Comparison of ENCODE assay signal across 8 mouse cellular contexts in genomic region chrX:7947900-7948492, GRCm38 (mm10). TPM values are rescaled to one million over a fixed set of nuclear protein-coding genes. Genes with fewer than 3 reads are reported as not detected.
A peak's percentile ranks its signal among the peaks of the same experiment; 100 is the strongest.
DNase-seq lines count a peak whose midpoint lies in the region; ATAC-seq and TF ChIP-seq lines count a peak whose summit lies in the region.

No protein-coding gene starts in this region.

- 14% methylated on average over 38 of the region's 38 CpGs for WGBS in forebrain, embryonic 12.5 days
- 16% methylated on average over 38 of the region's 38 CpGs for WGBS in heart, postnatal 0 days
- WGBS in liver, embryonic 16.5 days (ENCODE audit: insufficient replicate concordance), result 20% methylated on average over 38 of the region's 38 CpGs
- 18% methylated on average over 38 of the region's 38 CpGs for WGBS in neural tube, embryonic 13.5 days

- no peak for TF ChIP-seq CTCF in E14TG2a.4 (conservative IDR thresholded peaks at IDR 0.05; ENCODE audit: low read length)
- TF ChIP-seq CTCF in heart, postnatal 0 days (IDR thresholded peaks at IDR 0.05; ENCODE audit: low read depth), result no peak
- no peak for TF ChIP-seq CTCF in testis, adult 2 months (IDR thresholded peaks at IDR 0.05; ENCODE audit: control insufficient read depth, insufficient read depth, insufficient replicate concordance, low read depth, low read length)

- peak; percentile 86 for DNase-seq in c-Kit-positive CD71-positive TER-119-positive erythroid progenitor cells, embryonic 14.5 days (ENCODE audit: low spot score)
- DNase-seq in heart, postnatal 0 days (ENCODE audit: low spot score), result peak; percentile 89
- DNase-seq in kidney, postnatal 4 days, result peak; percentile 93 to 95

- H3K9ac ChIP-seq in forebrain, embryonic 12.5 days, result no peak overlapping the region
- H3K9ac ChIP-seq in heart, postnatal 0 days (replicated peaks; ENCODE audit: low read depth, low read length), result no peak overlapping the region; the same call in 1 of the 2 replicates
- peak overlapping the region; percentile 8; the same call in 1 of the 2 replicates for H3K9ac ChIP-seq in liver, embryonic 16.5 days (ENCODE audit: low read depth, low read length)
- peak overlapping the region; percentile 60 for H3K9ac ChIP-seq in neural tube, embryonic 13.5 days

- H3K27ac ChIP-seq in forebrain, embryonic 12.5 days, result no peak overlapping the region
- H3K27ac ChIP-seq in heart, postnatal 0 days (ENCODE audit: low read depth), result peak overlapping the region; percentile 81
- no peak overlapping the region for H3K27ac ChIP-seq in liver, embryonic 16.5 days (ENCODE audit: low read length)
- peak overlapping the region; percentile 49; the same call in 1 of the 2 replicates for H3K27ac ChIP-seq in neural tube, embryonic 13.5 days (replicated peaks)
- peak overlapping the region; percentile 65 for H3K27ac ChIP-seq in testis, adult 2 months (ENCODE audit: control insufficient read depth, insufficient read depth, low read depth, low read length)

- peak; percentile 99; the same call in 1 of the 2 replicates for ATAC-seq in forebrain, embryonic 12.5 days (ENCODE audit: low FRiP score)
- ATAC-seq in heart, postnatal 0 days (ENCODE audit: insufficient read depth, low read depth), result peak; percentile 97
- peak; percentile 98 for ATAC-seq in liver, embryonic 16.5 days (ENCODE audit: low read depth)
- ATAC-seq in neural tube, embryonic 13.5 days (ENCODE audit: low read depth), result peak; percentile 99

- H3K27me3 ChIP-seq in E14TG2a.4 (ENCODE audit: insufficient read depth, low read length), result no peaks in the 10 kb centered on the region
- no peaks in the 10 kb centered on the region for H3K27me3 ChIP-seq in forebrain, embryonic 12.5 days
- no peaks in the 10 kb centered on the region for H3K27me3 ChIP-seq in heart, postnatal 0 days (ENCODE audit: control insufficient read depth, insufficient read depth, low read length)
- H3K27me3 ChIP-seq in liver, embryonic 16.5 days (ENCODE audit: control insufficient read depth, insufficient read depth, low read depth, low read length), result no peaks in the 10 kb centered on the region
- no peaks in the 10 kb centered on the region for H3K27me3 ChIP-seq in neural tube, embryonic 13.5 days
- H3K27me3 ChIP-seq in testis, adult 2 months (ENCODE audit: control insufficient read depth, insufficient read depth, low read length), result no peaks in the 10 kb centered on the region

- H3K9me3 ChIP-seq in E14TG2a.4 (ENCODE audit: low read length), result no peaks in the 10 kb centered on the region
- H3K9me3 ChIP-seq in forebrain, embryonic 12.5 days, result no peaks in the 10 kb centered on the region
- H3K9me3 ChIP-seq in heart, postnatal 0 days (replicated peaks; ENCODE audit: control insufficient read depth, low read length), result no peaks in the 10 kb centered on the region
- H3K9me3 ChIP-seq in liver, embryonic 16.5 days (replicated peaks; ENCODE audit: control insufficient read depth, low read length), result no peaks in the 10 kb centered on the region
- H3K9me3 ChIP-seq in neural tube, embryonic 13.5 days, result no peaks in the 10 kb centered on the region

- H3K4me2 ChIP-seq in forebrain, embryonic 12.5 days, result peak overlapping the region; percentile 60
- H3K4me2 ChIP-seq in heart, postnatal 0 days (ENCODE audit: low read depth, low read length), result peak overlapping the region; percentile 64
- H3K4me2 ChIP-seq in liver, embryonic 16.5 days (ENCODE audit: low read depth, low read length), result peak overlapping the region; percentile 74
- H3K4me2 ChIP-seq in neural tube, embryonic 13.5 days, result peak overlapping the region; percentile 52

- no peak for TF ChIP-seq EP300 in heart, postnatal 0 days (IDR thresholded peaks at IDR 0.05; ENCODE audit: low read depth)

- H3K4me3 ChIP-seq in E14TG2a.4 (replicated peaks; ENCODE audit: low read length), result peak overlapping the region; percentile 77
- H3K4me3 ChIP-seq in forebrain, embryonic 12.5 days (replicated peaks), result peak overlapping the region; percentile 46
- H3K4me3 ChIP-seq in heart, postnatal 0 days (ENCODE audit: low read depth, low read length), result peak overlapping the region; percentile 60
- H3K4me3 ChIP-seq in liver, embryonic 16.5 days (ENCODE audit: low read depth, low read length), result peak overlapping the region; percentile 68
- peak overlapping the region; percentile 48 for H3K4me3 ChIP-seq in neural tube, embryonic 13.5 days
- peak overlapping the region; percentile 85 for H3K4me3 ChIP-seq in testis, adult 2 months (ENCODE audit: control insufficient read depth, low read depth, low read length)

- TF ChIP-seq POLR2A in testis, adult 2 months (IDR thresholded peaks at IDR 0.05; ENCODE audit: control insufficient read depth, low read depth, low read length), result no peak; the same call in 1 of the 2 replicates

- peaks cover 35% of the 10 kb centered on the region for H3K36me3 ChIP-seq in E14TG2a.4 (ENCODE audit: insufficient read depth, low read length)
- no peaks in the 10 kb centered on the region for H3K36me3 ChIP-seq in forebrain, embryonic 12.5 days (replicated peaks)
- H3K36me3 ChIP-seq in heart, postnatal 0 days (replicated peaks; ENCODE audit: control insufficient read depth, insufficient read depth, low read length), result no peaks in the 10 kb centered on the region
- H3K36me3 ChIP-seq in liver, embryonic 16.5 days (ENCODE audit: control insufficient read depth, insufficient read depth), result no peaks in the 10 kb centered on the region
- H3K36me3 ChIP-seq in neural tube, embryonic 13.5 days, result 0 out of 2 replicates have a peak, but pooled peaks cover 3% of the 10 kb centered on the region
- no peaks in the 10 kb centered on the region for H3K36me3 ChIP-seq in testis, adult 2 months (ENCODE audit: control insufficient read depth, insufficient read depth, low read length)

- peaks cover 66% of the 10 kb centered on the region for H3K4me1 ChIP-seq in E14TG2a.4 (replicated peaks; ENCODE audit: low read depth, low read length)
- H3K4me1 ChIP-seq in forebrain, embryonic 12.5 days, result peaks cover 5% of the 10 kb centered on the region
- no peaks in the 10 kb centered on the region for H3K4me1 ChIP-seq in heart, postnatal 0 days (ENCODE audit: control insufficient read depth, insufficient read depth)
- H3K4me1 ChIP-seq in liver, embryonic 16.5 days (ENCODE audit: control insufficient read depth, low read depth, low read length), result peaks cover 5% of the 10 kb centered on the region
- H3K4me1 ChIP-seq in neural tube, embryonic 13.5 days (replicated peaks), result no peaks in the 10 kb centered on the region
- peaks cover 9% of the 10 kb centered on the region for H3K4me1 ChIP-seq in testis, adult 2 months (ENCODE audit: control insufficient read depth, insufficient read depth, low read length)

RNA-seq across cellular contexts. Expression of gene Hdac6, which starts 0.3 kb away (rescaled TPM):
- polyA plus RNA-seq in forebrain, embryonic 12.5 days (2016; fragmentation: Nextera tagmentation; extraction: Ambion mirVana), result 81.5 and 85.6 TPM in 2 replicates
- total RNA-seq in heart, postnatal 0 days (2014; rRNA removed; ENCODE audit: low replicate concordance), result 28.6 and 37.2 TPM in 2 replicates
- polyA plus RNA-seq in heart, postnatal 0 days (2015; fragmentation: Nextera tagmentation; extraction: Ambion mirVana), result 16.2 and 18.4 TPM in 2 replicates
- 11.5 and 12.1 TPM in 2 replicates for polyA plus RNA-seq in liver, embryonic 16.5 days (2015; fragmentation: Nextera tagmentation; extraction: Ambion mirVana)
- polyA plus RNA-seq in neural tube, embryonic 13.5 days (2015; fragmentation: Nextera tagmentation; extraction: Ambion mirVana), result 52.2 and 53.4 TPM in 2 replicates
- 63.1 and 65.4 TPM in 2 replicates for polyA plus RNA-seq in testis, adult 2 months (2012; rRNA removed)

RNA-seq across cellular contexts. Expression of gene Eras, which starts 19.6 kb away (rescaled TPM):
- not detected in 2 replicates for polyA plus RNA-seq in forebrain, embryonic 12.5 days (2016; fragmentation: Nextera tagmentation; extraction: Ambion mirVana)
- not detected in 2 replicates for total RNA-seq in heart, postnatal 0 days (2014; rRNA removed; ENCODE audit: low replicate concordance)
- not detected in 2 replicates for polyA plus RNA-seq in heart, postnatal 0 days (2015; fragmentation: Nextera tagmentation; extraction: Ambion mirVana)
- polyA plus RNA-seq in liver, embryonic 16.5 days (2015; fragmentation: Nextera tagmentation; extraction: Ambion mirVana), result not detected in 2 replicates
- polyA plus RNA-seq in neural tube, embryonic 13.5 days (2015; fragmentation: Nextera tagmentation; extraction: Ambion mirVana), result 0.24 TPM in 1 of 2 replicates, not detected in the other
- polyA plus RNA-seq in testis, adult 2 months (2012; rRNA removed), result 0.32 and 0.41 TPM in 2 replicates

RNA-seq across cellular contexts. Expression of gene Pcsk1n, which starts 28.4 kb away (rescaled TPM):
- polyA plus RNA-seq in forebrain, embryonic 12.5 days (2016; fragmentation: Nextera tagmentation; extraction: Ambion mirVana), result 57.6 and 59.9 TPM in 2 replicates
- not detected in 2 replicates for total RNA-seq in heart, postnatal 0 days (2014; rRNA removed; ENCODE audit: low replicate concordance)
- 0.05 and 0.33 TPM in 2 replicates for polyA plus RNA-seq in heart, postnatal 0 days (2015; fragmentation: Nextera tagmentation; extraction: Ambion mirVana)
- 0.05 and 0.17 TPM in 2 replicates for polyA plus RNA-seq in liver, embryonic 16.5 days (2015; fragmentation: Nextera tagmentation; extraction: Ambion mirVana)
- polyA plus RNA-seq in neural tube, embryonic 13.5 days (2015; fragmentation: Nextera tagmentation; extraction: Ambion mirVana), result 192 and 252 TPM in 2 replicates
- 8.2 and 10.0 TPM in 2 replicates for polyA plus RNA-seq in testis, adult 2 months (2012; rRNA removed)

RNA-seq across cellular contexts. Expression of gene Gata1, which starts 29.9 kb away (rescaled TPM):
- 0.87 and 0.97 TPM in 2 replicates for polyA plus RNA-seq in forebrain, embryonic 12.5 days (2016; fragmentation: Nextera tagmentation; extraction: Ambion mirVana)
- 0.19 TPM in 1 of 2 replicates, not detected in the other for total RNA-seq in heart, postnatal 0 days (2014; rRNA removed; ENCODE audit: low replicate concordance)
- 0.14 and 0.20 TPM in 2 replicates for polyA plus RNA-seq in heart, postnatal 0 days (2015; fragmentation: Nextera tagmentation; extraction: Ambion mirVana)
- polyA plus RNA-seq in liver, embryonic 16.5 days (2015; fragmentation: Nextera tagmentation; extraction: Ambion mirVana), result 101 and 107 TPM in 2 replicates
- polyA plus RNA-seq in neural tube, embryonic 13.5 days (2015; fragmentation: Nextera tagmentation; extraction: Ambion mirVana), result 0.56 and 0.73 TPM in 2 replicates
- polyA plus RNA-seq in testis, adult 2 months (2012; rRNA removed), result 16.8 and 22.1 TPM in 2 replicates

RNA-seq across cellular contexts. Expression of gene Gm10490, which starts 38.7 kb away (rescaled TPM):
- polyA plus RNA-seq in forebrain, embryonic 12.5 days (2016; fragmentation: Nextera tagmentation; extraction: Ambion mirVana), result not detected in 2 replicates
- not detected in 2 replicates for total RNA-seq in heart, postnatal 0 days (2014; rRNA removed; ENCODE audit: low replicate concordance)
- polyA plus RNA-seq in heart, postnatal 0 days (2015; fragmentation: Nextera tagmentation; extraction: Ambion mirVana), result not detected in 2 replicates
- polyA plus RNA-seq in liver, embryonic 16.5 days (2015; fragmentation: Nextera tagmentation; extraction: Ambion mirVana), result not detected in 2 replicates
- polyA plus RNA-seq in neural tube, embryonic 13.5 days (2015; fragmentation: Nextera tagmentation; extraction: Ambion mirVana), result not detected in 2 replicates
- not detected in 2 replicates for polyA plus RNA-seq in testis, adult 2 months (2012; rRNA removed)

Comparison
In these comparisons a context has a peak if more than half of its experiments do, and no peak if none do; other contexts are left out.
1. H3K27ac ChIP-seq: peak in heart, postnatal 0 days (single experiment), neural tube, embryonic 13.5 days (single experiment) and testis, adult 2 months (single experiment); none in forebrain, embryonic 12.5 days (single experiment) and liver, embryonic 16.5 days (single experiment).
2. H3K9ac ChIP-seq: peak in liver, embryonic 16.5 days (single experiment) and neural tube, embryonic 13.5 days (single experiment); none in forebrain, embryonic 12.5 days (single experiment) and heart, postnatal 0 days (single experiment).
3. Peak in every context shown above with its lines, with median percentiles within 50 percentile points of each other: H3K4me3 ChIP-seq, DNase-seq, ATAC-seq and H3K4me2 ChIP-seq.